Mouse (Mus musculus): ENCODE data around the gene Capn8. TPM values are rescaled to one million over a fixed set of nuclear protein-coding genes. Genes with fewer than 3 reads are reported as not detected.
"Not testable (repeated sequence)": the region's sequence is repeated elsewhere in the genome, so short reads cannot be mapped to it uniquely, and the experiment has no call there.

The Capn8 gene
- polyA plus RNA-seq, 1 experiment: 0.03 TPM

GRCm38 (mm10) chr1:182639456-182639855 is 74.6 kb downstream of the Capn8 start:
- H3K27me3 ChIP-seq (replicated peaks; ENCODE audit: control insufficient read depth, insufficient read depth, low read length): no peaks in the 10 kb centered on the region
- H3K36me3 ChIP-seq (ENCODE audit: control insufficient read depth, insufficient read depth, low read length): no peaks in the 10 kb centered on the region
- WGBS: 83% methylated on average over 5 of the region's 5 CpGs
- no peak overlapping the region for H3K4me3 ChIP-seq (ENCODE audit: insufficient read depth, low read depth, low read length)
- no peaks in the 10 kb centered on the region for H3K4me1 ChIP-seq (ENCODE audit: control insufficient read depth, insufficient read depth, low read length)
- H3K27ac ChIP-seq (ENCODE audit: insufficient read depth, low read depth, low read length): no peak overlapping the region
- DNase-seq: no peak
- TF ChIP-seq CTCF (conservative IDR thresholded peaks at IDR 0.05; ENCODE audit: insufficient read depth, insufficient read length, low read depth, low read length) (no peak), POLR2A (IDR thresholded peaks at IDR 0.05; ENCODE audit: low read depth, low read length) (no peak)

DNA sequence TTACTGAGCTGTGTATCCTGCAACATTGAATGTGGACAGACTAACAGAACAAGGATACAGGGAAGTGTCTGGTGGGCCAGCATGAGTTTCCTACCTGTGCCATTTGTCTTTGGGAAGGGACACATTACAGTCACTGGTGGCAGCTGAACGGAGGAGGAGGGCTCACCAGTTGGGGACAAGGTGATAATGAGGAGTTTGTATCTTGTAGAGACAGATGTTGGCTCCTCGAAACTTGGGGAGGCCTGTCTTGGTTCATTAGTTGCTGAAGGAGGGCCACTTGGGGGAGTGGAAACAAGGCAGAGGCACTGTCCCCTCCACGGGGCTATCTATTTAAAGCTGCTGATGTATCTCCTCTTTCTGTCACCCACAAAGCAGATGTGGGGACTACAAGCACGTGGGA is 75.3 kb downstream of the Capn8 start:
- 81% methylated on average over 4 of the region's 4 CpGs for WGBS

GRCm38 (mm10) chr1:182642779-182643178 is 78.0 kb downstream of the Capn8 start:
- Histone ChIP-seq H3K4me3 (ENCODE audit: insufficient read depth, low read depth, low read length) (no peak overlapping the region), H3K36me3 (ENCODE audit: control insufficient read depth, insufficient read depth, low read length) (no peaks in the 10 kb centered on the region), H3K27me3 (replicated peaks; ENCODE audit: control insufficient read depth, insufficient read depth, low read length) (no peaks in the 10 kb centered on the region), H3K4me1 (ENCODE audit: control insufficient read depth, insufficient read depth, low read length) (no peaks in the 10 kb centered on the region), H3K27ac (ENCODE audit: insufficient read depth, low read depth, low read length) (no peak overlapping the region)
- DNase-seq: peak; percentile 37
- TF ChIP-seq CTCF (conservative IDR thresholded peaks at IDR 0.05; ENCODE audit: insufficient read depth, insufficient read length, low read depth, low read length): no peak
- no peak for TF ChIP-seq POLR2A (IDR thresholded peaks at IDR 0.05; ENCODE audit: low read depth, low read length)
- 64% methylated on average over 2 of the region's 2 CpGs for WGBS

More for the DNA sequence above, 75.3 kb downstream of the Capn8 start:
- TF ChIP-seq CTCF (conservative IDR thresholded peaks at IDR 0.05; ENCODE audit: insufficient read depth, insufficient read length, low read depth, low read length) (no peak), POLR2A (IDR thresholded peaks at IDR 0.05; ENCODE audit: low read depth, low read length) (no peak)
- Histone ChIP-seq H3K4me3 (ENCODE audit: insufficient read depth, low read depth, low read length) (no peak overlapping the region), H3K27ac (ENCODE audit: insufficient read depth, low read depth, low read length) (no peak overlapping the region), H3K4me1 (ENCODE audit: control insufficient read depth, insufficient read depth, low read length) (no peaks in the 10 kb centered on the region), H3K36me3 (ENCODE audit: control insufficient read depth, insufficient read depth, low read length) (no peaks in the 10 kb centered on the region), H3K27me3 (replicated peaks; ENCODE audit: control insufficient read depth, insufficient read depth, low read length) (no peaks in the 10 kb centered on the region)
- DNase-seq: no peak

DNA sequence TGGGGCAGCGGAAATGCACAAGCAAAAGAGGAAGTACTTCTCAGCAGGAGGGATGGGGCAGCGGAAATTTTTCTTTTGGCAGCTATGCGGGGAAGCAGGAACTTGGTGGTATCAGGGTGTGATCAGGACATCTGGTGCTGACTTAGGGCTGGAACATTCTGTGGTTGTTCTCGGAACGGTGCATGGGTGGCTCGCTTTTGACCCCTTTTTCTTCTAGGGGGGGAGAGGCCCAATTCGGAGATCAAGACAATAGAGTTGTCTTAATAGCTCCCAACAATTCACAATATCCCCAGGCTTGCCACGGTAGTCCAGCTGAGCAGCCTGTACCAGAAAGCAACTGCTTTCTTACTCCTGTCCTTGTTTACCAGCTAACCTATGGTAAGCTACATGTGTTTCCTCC is 79.6 kb downstream of the Capn8 start:
- not testable (repeated sequence) for H3K27me3 ChIP-seq (replicated peaks; ENCODE audit: control insufficient read depth, insufficient read depth, low read length); H3K4me3 ChIP-seq (ENCODE audit: insufficient read depth, low read depth, low read length); H3K36me3 ChIP-seq (ENCODE audit: control insufficient read depth, insufficient read depth, low read length); H3K4me1 ChIP-seq (ENCODE audit: control insufficient read depth, insufficient read depth, low read length); H3K27ac ChIP-seq (ENCODE audit: insufficient read depth, low read depth, low read length); DNase-seq
- 94% methylated on average over 8 of the region's 8 CpGs for WGBS

DNA sequence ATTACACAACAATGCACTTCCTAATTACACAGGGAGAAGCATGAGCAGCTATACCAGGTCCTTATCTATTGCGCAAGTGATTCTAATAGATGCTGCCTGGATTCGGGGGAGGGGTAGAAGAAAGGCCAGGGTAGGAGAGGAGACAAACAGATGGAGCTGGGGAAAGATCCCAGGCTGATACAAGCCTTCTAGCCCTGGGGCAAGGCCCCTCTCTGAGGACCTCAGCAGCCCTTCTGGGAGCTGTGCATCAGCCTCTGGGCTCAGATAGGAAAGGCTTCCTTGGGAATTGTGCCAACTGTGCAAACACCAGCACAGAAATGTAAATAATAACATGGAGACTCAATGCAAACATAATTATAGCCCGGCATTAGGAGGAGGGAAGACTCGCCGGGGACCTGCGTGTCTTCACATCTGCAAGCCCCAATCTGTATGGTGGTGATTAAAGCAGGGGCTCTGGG is 80.4 kb downstream of the Capn8 start:
- DNase-seq: no peak
- H3K27ac ChIP-seq (ENCODE audit: insufficient read depth, low read depth, low read length): no peak overlapping the region
- no peaks in the 10 kb centered on the region for H3K4me1 ChIP-seq (ENCODE audit: control insufficient read depth, insufficient read depth, low read length)
- H3K4me3 ChIP-seq (ENCODE audit: insufficient read depth, low read depth, low read length): no peak overlapping the region
- no peak for TF ChIP-seq CTCF (conservative IDR thresholded peaks at IDR 0.05; ENCODE audit: insufficient read depth, insufficient read length, low read depth, low read length)
- TF ChIP-seq POLR2A (IDR thresholded peaks at IDR 0.05; ENCODE audit: low read depth, low read length): no peak
- no peaks in the 10 kb centered on the region for H3K27me3 ChIP-seq (replicated peaks; ENCODE audit: control insufficient read depth, insufficient read depth, low read length)
- WGBS: 69% methylated on average over 6 of the region's 6 CpGs
- H3K36me3 ChIP-seq (ENCODE audit: control insufficient read depth, insufficient read depth, low read length): no peaks in the 10 kb centered on the region

- Histone ChIP-seq H3K27ac (ENCODE audit: insufficient read depth, low read depth, low read length) (no peak overlapping the region), H3K4me3 (ENCODE audit: insufficient read depth, low read depth, low read length) (no peak overlapping the region), H3K27me3 (replicated peaks; ENCODE audit: control insufficient read depth, insufficient read depth, low read length) (no peaks in the 10 kb centered on the region), H3K36me3 (ENCODE audit: control insufficient read depth, insufficient read depth, low read length) (no peaks in the 10 kb centered on the region), H3K4me1 (ENCODE audit: control insufficient read depth, insufficient read depth, low read length) (no peaks in the 10 kb centered on the region)
- WGBS: 76% methylated on average over 3 of the region's 3 CpGs
- TF ChIP-seq CTCF (conservative IDR thresholded peaks at IDR 0.05; ENCODE audit: insufficient read depth, insufficient read length, low read depth, low read length): no peak
- no peak for TF ChIP-seq POLR2A (IDR thresholded peaks at IDR 0.05; ENCODE audit: low read depth, low read length)
- no peak for DNase-seq
Measured at GRCm38 (mm10) chr1:182646796-182647195, 82.0 kb downstream of the Capn8 start.

DNA sequence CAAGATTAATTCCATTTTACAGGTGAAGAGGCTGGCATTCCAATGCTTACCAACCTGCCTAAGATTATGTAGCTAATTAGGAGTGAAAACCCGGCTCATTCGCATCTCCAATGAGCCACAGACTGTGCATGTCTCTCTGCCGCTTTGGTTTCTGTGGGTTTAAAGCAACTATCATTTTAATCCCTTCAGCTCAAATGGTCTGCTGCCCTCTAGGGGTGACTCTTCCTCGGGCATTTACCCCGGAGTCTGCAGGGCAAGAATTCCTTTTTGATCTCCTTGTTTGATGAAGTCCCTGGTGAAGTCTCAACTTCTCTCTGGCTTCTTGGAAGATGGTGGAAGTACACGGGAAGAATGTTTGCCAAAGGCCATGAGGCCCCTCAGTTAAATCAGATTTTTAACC is 93.0 kb downstream of the Capn8 start:
- TF ChIP-seq POLR2A (IDR thresholded peaks at IDR 0.05; ENCODE audit: low read depth, low read length) (no peak), CTCF (conservative IDR thresholded peaks at IDR 0.05; ENCODE audit: insufficient read depth, insufficient read length, low read depth, low read length) (peak; percentile 73)
- Histone ChIP-seq H3K4me1 (ENCODE audit: control insufficient read depth, insufficient read depth, low read length) (no peaks in the 10 kb centered on the region), H3K36me3 (ENCODE audit: control insufficient read depth, insufficient read depth, low read length) (no peaks in the 10 kb centered on the region), H3K27ac (ENCODE audit: insufficient read depth, low read depth, low read length) (no peak overlapping the region), H3K27me3 (replicated peaks; ENCODE audit: control insufficient read depth, insufficient read depth, low read length) (no peaks in the 10 kb centered on the region), H3K4me3 (ENCODE audit: insufficient read depth, low read depth, low read length) (no peak overlapping the region)
- DNase-seq: peak; percentile 73
- WGBS: 22% methylated on average over 6 of the region's 6 CpGs

DNA sequence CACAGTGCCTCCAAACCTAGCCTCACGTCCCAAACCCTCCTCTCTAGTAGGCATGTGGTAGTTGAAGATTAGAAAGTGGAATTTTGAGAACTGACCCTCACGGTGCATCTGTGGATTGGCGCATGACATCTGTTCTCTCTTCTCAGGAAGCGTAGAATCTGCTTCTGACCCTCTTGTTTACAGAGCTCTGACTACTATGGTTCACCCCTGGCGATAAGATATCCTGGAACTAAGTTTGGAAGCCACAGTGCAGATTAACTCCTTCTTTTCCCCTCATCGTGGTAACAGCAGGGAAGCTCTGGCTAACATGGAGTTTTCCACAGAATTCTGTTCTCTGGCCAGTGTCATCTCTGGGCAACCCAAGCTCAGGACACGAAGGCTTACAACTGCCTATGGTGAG is 95.6 kb downstream of the Capn8 start:
- H3K4me1 ChIP-seq (ENCODE audit: control insufficient read depth, insufficient read depth, low read length): peaks cover 3% of the 10 kb centered on the region; the same call in 1 of the 2 replicates
- no peak for DNase-seq
- no peak overlapping the region for H3K27ac ChIP-seq (ENCODE audit: insufficient read depth, low read depth, low read length)
- H3K36me3 ChIP-seq (ENCODE audit: control insufficient read depth, insufficient read depth, low read length): no peaks in the 10 kb centered on the region
- WGBS: 81% methylated on average over 7 of the region's 7 CpGs
- no peaks in the 10 kb centered on the region for H3K27me3 ChIP-seq (replicated peaks; ENCODE audit: control insufficient read depth, insufficient read depth, low read length)
- no peak overlapping the region for H3K4me3 ChIP-seq (ENCODE audit: insufficient read depth, low read depth, low read length)
- no peak for TF ChIP-seq CTCF (conservative IDR thresholded peaks at IDR 0.05; ENCODE audit: insufficient read depth, insufficient read length, low read depth, low read length)
- TF ChIP-seq POLR2A (IDR thresholded peaks at IDR 0.05; ENCODE audit: low read depth, low read length): no peak
